Mouse (Mus musculus): Measurements from ENCODE around the gene Fat2.

- TF ChIP-seq CTCF (IDR thresholded peaks at IDR 0.05; ENCODE audit: low read depth) (peak; percentile 74), EP300 (IDR thresholded peaks at IDR 0.05; ENCODE audit: low read depth) (no peak)
Observed at GRCm38 (mm10) chr11:55373838-55374237, 37.5 kb upstream of the Fat2 start.

Data from liver, postnatal 0 days (tissue).